Mouse (Mus musculus) activated CD4-positive, CD25-positive, alpha-beta regulatory T cell (primary cell): Measurements from ENCODE around the gene Khdrbs1. TPM values are rescaled to one million over a fixed set of nuclear protein-coding genes. Genes with fewer than 3 reads are reported as not detected.

ENCODE experiments used
- polyA plus RNA-seq, 2 experiments: library from polyadenylated mRNA; unstranded; fragments of 100-300 nt; shearing (Covaris generic); gene quantifications; one replicate each; pipeline ENCODE4 v1.2.1; 2017

Gene Khdrbs1
- 100 to 1,000 TPM; 139 to 167 TPM for polyA plus RNA-seq

DNA sequence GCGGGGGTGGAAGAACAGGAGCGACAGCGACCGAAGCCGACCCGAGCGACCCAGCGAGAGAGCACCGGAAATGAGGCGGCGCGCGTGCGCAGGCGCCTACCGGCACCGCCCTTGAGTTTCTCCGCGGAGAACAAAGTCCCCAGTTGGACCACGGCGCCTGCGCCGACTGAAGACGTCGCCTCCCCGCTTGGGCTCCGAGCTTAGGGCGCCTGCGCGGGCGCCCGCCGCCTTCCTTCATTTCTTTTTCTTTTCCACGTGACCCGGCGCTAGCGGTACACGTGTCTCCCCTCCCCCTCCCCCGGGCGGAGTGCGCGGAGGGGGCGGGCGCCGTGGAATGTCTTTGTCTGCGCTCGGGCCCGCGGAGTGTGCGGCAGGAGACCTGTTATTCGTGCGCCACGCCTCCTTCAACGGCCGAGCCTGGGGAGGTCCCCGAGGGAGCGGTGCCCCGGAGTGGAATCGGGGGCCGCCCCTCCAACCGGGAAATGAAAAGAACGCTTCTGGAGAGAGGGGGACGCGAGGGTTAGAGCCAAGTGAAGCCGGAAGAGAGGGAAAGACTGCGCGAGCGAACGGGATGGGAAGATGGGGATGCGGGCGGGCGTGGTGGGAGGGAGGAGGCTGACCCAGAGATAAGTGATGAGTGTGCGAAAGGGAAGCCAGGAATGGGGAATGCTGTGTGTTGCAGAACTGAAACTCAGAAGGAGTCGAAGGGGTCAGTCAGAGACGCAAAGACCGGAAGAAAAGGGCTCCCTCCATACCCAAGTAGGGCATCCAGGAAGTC, at the start of gene Khdrbs1:
Khdrbs1 (minus strand) TSS at position 72 of the 778 bp plus-strand sequence.

DNA sequence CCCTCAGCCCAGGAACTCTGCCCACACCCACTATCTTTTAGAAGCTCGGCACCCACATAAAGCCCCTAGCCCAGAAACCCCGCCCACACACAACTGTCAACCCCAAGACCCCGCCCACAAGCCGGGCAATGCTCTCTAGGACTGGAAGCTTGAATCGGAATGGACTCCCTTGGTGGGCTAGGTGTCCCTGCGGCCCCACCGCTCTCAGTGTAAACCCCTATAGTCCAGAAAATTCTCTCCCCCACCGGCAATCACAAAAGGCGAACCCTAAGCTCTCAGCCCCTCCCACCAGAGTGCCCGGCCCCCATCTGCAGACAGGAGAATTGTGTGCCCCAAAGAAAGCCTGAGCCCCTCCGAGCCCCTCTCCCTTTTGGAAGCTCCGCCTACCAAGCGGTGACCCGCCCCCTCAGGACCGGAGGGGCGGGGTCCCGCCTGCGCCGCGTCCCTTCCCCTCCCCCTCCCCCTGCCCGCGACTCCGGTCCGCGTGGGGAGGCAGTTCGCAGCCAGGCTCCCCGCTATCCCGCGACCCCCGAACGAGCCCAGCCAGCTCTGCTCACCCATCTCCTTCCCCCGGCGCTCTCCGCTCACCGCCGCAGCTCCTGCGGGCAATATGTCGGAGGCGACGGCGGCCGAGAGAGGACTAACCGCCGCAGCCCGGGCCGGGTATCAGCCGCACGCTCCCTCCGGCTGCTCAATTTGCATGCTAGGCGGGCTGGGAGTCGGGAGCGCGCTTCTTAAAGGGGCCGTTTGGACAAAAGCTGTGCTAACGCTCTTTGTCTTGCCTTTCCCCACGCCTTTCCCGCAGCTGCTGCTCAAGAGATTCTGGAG, 45.7 kb downstream of the Khdrbs1 start, which contains the start of gene Tmem39b:
Tmem39b (minus strand) TSS at position 681 of the 828 bp plus-strand sequence.

DNA sequence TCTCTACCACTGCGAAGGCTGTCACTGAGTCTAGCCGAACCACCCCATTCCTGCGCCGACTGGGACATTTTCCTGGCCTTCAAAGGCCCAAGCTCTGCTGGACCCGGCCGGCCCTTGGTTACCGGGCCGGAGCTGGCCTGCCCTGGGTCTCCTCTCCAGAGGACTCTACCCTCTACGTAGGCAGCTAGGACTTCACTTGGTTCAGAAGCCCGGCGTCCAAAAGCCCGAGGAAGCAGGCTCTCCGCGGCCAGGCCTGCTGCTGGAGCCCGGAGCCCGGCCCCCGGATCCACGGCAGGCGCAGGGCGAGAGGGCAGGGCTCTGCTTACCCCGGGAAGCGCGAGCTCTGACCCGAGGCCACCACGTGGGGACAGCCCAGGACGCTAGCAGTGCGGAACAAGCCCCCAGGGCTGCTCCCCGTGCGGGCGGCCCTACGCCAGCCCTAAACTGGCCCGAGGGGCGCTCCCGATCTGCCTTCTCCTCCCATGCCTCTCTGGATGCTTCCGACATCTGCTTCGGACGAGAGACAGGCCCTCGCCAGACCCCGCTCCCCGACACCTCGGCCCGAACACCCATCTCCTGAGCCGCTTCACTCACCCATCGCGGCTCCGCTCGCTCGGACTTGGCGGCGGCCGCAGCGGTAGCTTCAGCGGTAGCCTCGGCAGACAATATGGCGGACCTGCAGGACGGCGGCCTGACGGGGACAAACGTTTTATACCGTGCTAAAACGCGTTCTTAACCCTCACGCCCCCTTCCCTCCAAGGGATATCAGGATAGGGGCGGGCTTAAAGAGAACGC, 69.8 kb downstream of the Khdrbs1 start, which contains the start of gene Kpna6:
Kpna6 (minus strand) TSS at position 685 of the 795 bp plus-strand sequence.

Other genes with a start within 250 kb of the Khdrbs1 start
- 10 to 100 TPM; 49.7 to 61.2 TPM for gene Marcksl1, start 228.7 kb downstream of the Khdrbs1 start, polyA plus RNA-seq
- 100 to 1,000 TPM; 282 to 317 TPM for gene Hdac1, start 199.6 kb downstream of the Khdrbs1 start, polyA plus RNA-seq
- 1,000 to 10,000 TPM; 1,347 to 1,373 TPM for gene Lck, start 168.7 kb downstream of the Khdrbs1 start, polyA plus RNA-seq
- gene Fam167b, start 163.8 kb downstream of the Khdrbs1 start, polyA plus RNA-seq: under 1 TPM in 1 of 2 experiments, not detected in 1; 0.47 TPM
- 100 to 1,000 TPM; 194 to 246 TPM for gene Eif3i, start 141.7 kb downstream of the Khdrbs1 start, polyA plus RNA-seq
- gene Tmem234, start 141.6 kb downstream of the Khdrbs1 start, polyA plus RNA-seq: 100 to 1,000 TPM; 215 to 273 TPM
- gene Dcdc2b, start 128.0 kb downstream of the Khdrbs1 start, polyA plus RNA-seq: 1 to 10 TPM; 4.6 to 7.9 TPM
- 10 to 100 TPM; 26.3 to 35.0 TPM for gene Iqcc, start 123.2 kb downstream of the Khdrbs1 start, polyA plus RNA-seq
- 10 to 100 TPM; 29.9 to 68.8 TPM for gene Ccdc28b, start 118.4 kb downstream of the Khdrbs1 start, polyA plus RNA-seq
- gene Txlna, start 101.2 kb downstream of the Khdrbs1 start, polyA plus RNA-seq: 10 to 100 TPM; 60.1 to 66.5 TPM
- gene Kpna6, start 69.5 kb downstream of the Khdrbs1 start, polyA plus RNA-seq: 10 to 100 TPM; 14.3 to 20.6 TPM
- 10 to 100 TPM; 24.1 to 26.0 TPM for gene Tmem39b, start 45.5 kb downstream of the Khdrbs1 start, polyA plus RNA-seq
- gene Ptp4a2, start 68.9 kb upstream of the Khdrbs1 start, polyA plus RNA-seq: 100 to 1,000 TPM; 488 to 498 TPM
- not detected for gene Spocd1, start 186.9 kb upstream of the Khdrbs1 start, polyA plus RNA-seq
- under 1 TPM in 1 of 2 experiments, not detected in 1; 0.45 TPM for gene Adgrb2, start 242.6 kb upstream of the Khdrbs1 start, polyA plus RNA-seq